Mouse (Mus musculus) heart, embryonic 11.5 days (tissue): ENCODE measurements around the gene Exosc10. TPM values are rescaled to one million over a fixed set of nuclear protein-coding genes. Genes with fewer than 3 reads are reported as not detected.

Experiments
- ATAC-seq: fragments of 200-750 bp; cut with Nextera tagmentation; replicated peaks from 2 replicates; pipeline ENCODE4 v1.8.0; 2017; ENCODE audit warnings: moderate library complexity; ENCODE audit not compliant: insufficient number of reproducible peaks, low FRiP score, low TSS enrichment
- H3K27ac ChIP-seq: fragments of 300-500 bp; sonication (generic); 2 replicates; pipeline ENCODE4 v1.5.1; 2014; ENCODE audit warnings: mild to moderate bottlenecking, low read depth, low read length
- H3K27me3 ChIP-seq: fragments of 300-500 bp; sonication (generic); 2 replicates; pipeline ENCODE4 v1.6.1; 2014; ENCODE audit warnings: mild to moderate bottlenecking, low read length, mixed read lengths; ENCODE audit not compliant: control insufficient read depth, insufficient read depth
- H3K36me3 ChIP-seq: fragments of 300-500 bp; sonication (generic); 2 replicates; pipeline ENCODE4 v1.6.1; 2014; ENCODE audit warnings: mild to moderate bottlenecking, low read length, moderate library complexity, mixed read lengths; ENCODE audit not compliant: control insufficient read depth, insufficient read depth
- H3K4me1 ChIP-seq: fragments of 300-500 bp; sonication (generic); 2 replicates; pipeline ENCODE4 v1.6.1; 2014; ENCODE audit warnings: low read length; ENCODE audit not compliant: control insufficient read depth, insufficient read depth
- H3K4me2 ChIP-seq: fragments of 300-500 bp; sonication (generic); 2 replicates; pipeline ENCODE4 v1.6.1; 2014; ENCODE audit warnings: mild to moderate bottlenecking, moderate library complexity
- H3K4me3 ChIP-seq: fragments of 300-500 bp; sonication (generic); 2 replicates; pipeline ENCODE4 v1.5.1; 2014; ENCODE audit warnings: low read depth, low read length
- H3K9ac ChIP-seq: fragments of 300-500 bp; sonication (generic); 2 replicates; pipeline ENCODE4 v1.6.1; 2014; ENCODE audit warnings: mild to moderate bottlenecking, low read depth, low read length, moderate library complexity
- H3K9me3 ChIP-seq: fragments of 300-500 bp; sonication (generic); replicated peaks from 2 replicates; pipeline ENCODE4 v1.6.1; 2016; ENCODE audit warnings: low read length; ENCODE audit not compliant: control insufficient read depth
- WGBS: fragments of 180-500 bp; shearing (Covaris S2); extraction: QIAGEN DNeasy Blood & Tissue Kit; methylation state at CpG from one replicate; pipeline ENCODE4 v1.1.7; 2014; ENCODE audit not compliant: insufficient replicate concordance; 5-methylcytosine and 5-hydroxymethylcytosine counted together
- polyA plus RNA-seq: library from polyadenylated mRNA; unstranded; fragments of >200 nt; fragmentation: Nextera tagmentation; extraction: Ambion mirVana; gene quantifications from 2 replicates; pipeline ENCODE4 v1.2.1, GENCODE M21; 2014

Exosc10 gene
- polyA plus RNA-seq, 1 experiment from 2014 or later = 75.0 TPM

- H3K4me3 ChIP-seq = no peak overlapping the region
- 30% methylated on average over 4 of the region's 4 CpGs for WGBS
- H3K27me3 ChIP-seq = no peaks in the 10 kb centered on the region
- no peak overlapping the region for H3K4me2 ChIP-seq
- no peak for ATAC-seq
- H3K27ac ChIP-seq = no peak overlapping the region
- peaks cover 21% of the 10 kb centered on the region for H3K36me3 ChIP-seq
- no peak overlapping the region for H3K9ac ChIP-seq
- no peaks in the 10 kb centered on the region for H3K4me1 ChIP-seq
- H3K9me3 ChIP-seq = no peaks in the 10 kb centered on the region
Measured at GRCm38 (mm10) chr4:148583257-148583656, 25.0 kb downstream of the Exosc10 start.

DNA sequence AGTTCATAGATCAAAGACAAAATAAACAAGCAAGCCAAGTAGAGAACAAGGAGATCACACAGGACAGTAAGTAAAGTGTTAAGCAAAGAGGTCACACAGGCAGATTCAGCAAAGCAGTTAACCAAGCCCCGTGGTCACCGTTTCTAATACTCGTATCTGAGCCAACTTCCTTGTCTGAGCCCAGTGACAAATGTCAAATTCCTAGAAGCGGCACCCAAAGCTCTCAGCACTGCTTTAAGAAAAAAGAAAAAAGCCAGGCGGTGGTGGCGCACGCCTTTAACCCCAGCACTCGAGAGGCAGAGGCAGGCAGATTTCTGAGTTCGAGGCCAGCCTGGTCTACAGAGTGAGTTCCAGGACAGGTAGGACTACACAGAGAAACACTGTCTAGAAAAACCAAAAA lies 28.4 kb downstream of the Exosc10 start:
- no peak overlapping the region for H3K9ac ChIP-seq
- peaks cover 3% of the 10 kb centered on the region for H3K36me3 ChIP-seq
- no peak for ATAC-seq
- H3K4me3 ChIP-seq = no peak overlapping the region
- no peak overlapping the region for H3K4me2 ChIP-seq
- no peaks in the 10 kb centered on the region for H3K9me3 ChIP-seq
- no peaks in the 10 kb centered on the region for H3K27me3 ChIP-seq
- WGBS = 60% methylated on average over 9 of the region's 9 CpGs
- no peak overlapping the region for H3K27ac ChIP-seq
- no peaks in the 10 kb centered on the region for H3K4me1 ChIP-seq

GRCm38 (mm10) chr4:148588793-148589192 lies 30.6 kb downstream of the Exosc10 start:
- no peak overlapping the region for H3K9ac ChIP-seq
- no peaks in the 10 kb centered on the region for H3K27me3 ChIP-seq
- WGBS = 70% methylated on average over 9 of the region's 9 CpGs
- H3K9me3 ChIP-seq = no peaks in the 10 kb centered on the region
- no peak overlapping the region for H3K4me3 ChIP-seq
- H3K4me2 ChIP-seq = no peak overlapping the region
- ATAC-seq = no peak
- peaks cover 6% of the 10 kb centered on the region for H3K36me3 ChIP-seq
- no peak overlapping the region for H3K27ac ChIP-seq
- peaks cover 7% of the 10 kb centered on the region for H3K4me1 ChIP-seq

DNA sequence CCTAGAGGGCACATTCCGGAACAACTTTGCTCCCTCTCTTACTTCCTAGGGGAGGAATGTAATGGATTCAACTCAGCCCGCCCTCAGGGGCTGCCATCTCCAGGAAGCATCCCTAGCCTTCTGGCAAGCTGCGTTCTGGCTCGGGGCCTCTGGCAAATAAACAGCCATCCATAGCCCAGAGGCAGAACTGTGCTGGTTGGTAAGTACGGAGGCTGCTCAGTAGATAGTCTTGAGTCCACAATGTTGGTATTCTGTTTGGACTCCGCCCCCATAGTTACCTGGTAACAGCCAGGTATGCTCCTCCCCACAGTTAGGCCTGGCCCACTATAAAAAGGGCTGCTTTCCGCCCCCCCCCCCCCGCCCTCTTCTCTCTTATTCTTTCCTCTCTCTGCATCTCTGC lies 31.3 kb downstream of the Exosc10 start:
- no peak overlapping the region for H3K4me2 ChIP-seq
- no peak for ATAC-seq
- no peak overlapping the region for H3K4me3 ChIP-seq
- H3K9me3 ChIP-seq = no peaks in the 10 kb centered on the region
- H3K4me1 ChIP-seq = peaks cover 7% of the 10 kb centered on the region
- no peak overlapping the region for H3K9ac ChIP-seq
- H3K27ac ChIP-seq = no peak overlapping the region
- peaks cover 14% of the 10 kb centered on the region for H3K36me3 ChIP-seq
- no peaks in the 10 kb centered on the region for H3K27me3 ChIP-seq
- WGBS = 63% methylated on average over 7 of the region's 8 CpGs

GRCm38 (mm10) chr4:148590421-148591170 lies 32.4 kb downstream of the Exosc10 start:
- Histone ChIP-seq H3K4me3 (peak overlapping the region; percentile 96), H3K27me3 (no peaks in the 10 kb centered on the region), H3K36me3 (peaks cover 19% of the 10 kb centered on the region), H3K27ac (peak overlapping the region; percentile 57; the same call in 1 of the 2 replicates), H3K4me2 (peak overlapping the region; percentile 95), H3K9ac (peak overlapping the region; percentile 59; the same call in 1 of the 2 replicates), H3K4me1 (peaks cover 7% of the 10 kb centered on the region), H3K9me3 (no peaks in the 10 kb centered on the region)
- no peak for ATAC-seq
- 6% methylated on average over 18 of the region's 18 CpGs for WGBS

GRCm38 (mm10) chr4:148591171-148591630 lies 33.0 kb downstream of the Exosc10 start, which contains the start of gene Srm:
Gene Srm (plus strand): TSS chr4:148591503.
- peaks cover 24% of the 10 kb centered on the region for H3K36me3 ChIP-seq
- WGBS = under 1% methylated on average over 48 of the region's 50 CpGs
- peak within 1 kb of the TSS; percentile 68; the same call in 1 of the 2 replicates for H3K27ac ChIP-seq
- no peaks in the 10 kb centered on the region for H3K9me3 ChIP-seq
- peak; percentile 99 for ATAC-seq
- peaks cover 7% of the 10 kb centered on the region for H3K4me1 ChIP-seq
- H3K27me3 ChIP-seq = no peaks in the 10 kb centered on the region
- H3K4me2 ChIP-seq = peak within 1 kb of the TSS; percentile 95
- peak within 1 kb of the TSS; percentile 96 for H3K4me3 ChIP-seq
- peak within 1 kb of the TSS; percentile 87 for H3K9ac ChIP-seq

DNA sequence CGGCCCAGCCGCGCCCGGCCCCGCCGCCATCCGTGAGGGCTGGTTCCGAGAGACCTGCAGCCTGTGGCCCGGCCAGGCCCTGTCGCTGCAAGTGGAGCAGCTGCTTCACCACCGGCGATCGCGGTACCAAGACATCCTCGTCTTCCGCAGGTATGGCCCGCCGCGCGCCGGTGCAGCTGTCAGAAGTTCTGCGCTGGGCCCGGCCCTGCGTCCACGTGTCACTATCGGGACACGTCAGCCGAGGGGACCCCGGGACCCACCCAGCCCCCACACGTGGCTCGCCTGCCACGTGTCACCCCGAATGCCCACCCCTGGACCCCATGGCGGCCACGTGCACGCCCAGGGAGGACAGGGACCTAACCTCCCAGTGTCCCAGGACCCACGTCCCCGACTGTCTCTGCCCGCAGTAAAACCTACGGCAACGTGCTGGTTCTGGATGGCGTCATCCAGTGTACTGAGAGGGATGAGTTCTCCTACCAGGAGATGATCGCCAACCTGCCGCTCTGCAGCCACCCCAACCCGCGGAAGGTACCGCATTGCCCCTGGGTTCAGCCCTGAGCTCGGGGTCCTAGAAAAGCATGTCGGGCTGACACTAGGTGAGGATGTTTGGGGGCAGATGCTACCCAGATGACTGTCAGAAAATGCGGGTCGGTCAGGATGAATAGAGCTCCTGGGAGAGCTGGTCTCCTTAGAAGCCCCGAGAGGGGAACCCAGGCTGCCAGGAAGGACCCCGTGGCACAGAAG lies 33.6 kb downstream of the Exosc10 start:
- Histone ChIP-seq H3K36me3 (peaks cover 26% of the 10 kb centered on the region), H3K9me3 (no peaks in the 10 kb centered on the region), H3K4me3 (peak overlapping the region; percentile 96), H3K27me3 (no peaks in the 10 kb centered on the region), H3K4me1 (peaks cover 7% of the 10 kb centered on the region), H3K27ac (peak overlapping the region; percentile 68; the same call in 1 of the 2 replicates), H3K9ac (peak overlapping the region; percentile 87), H3K4me2 (peak overlapping the region; percentile 95)
- WGBS = under 1% methylated on average over 52 of the region's 53 CpGs
- peak; percentile 51 for ATAC-seq

DNA sequence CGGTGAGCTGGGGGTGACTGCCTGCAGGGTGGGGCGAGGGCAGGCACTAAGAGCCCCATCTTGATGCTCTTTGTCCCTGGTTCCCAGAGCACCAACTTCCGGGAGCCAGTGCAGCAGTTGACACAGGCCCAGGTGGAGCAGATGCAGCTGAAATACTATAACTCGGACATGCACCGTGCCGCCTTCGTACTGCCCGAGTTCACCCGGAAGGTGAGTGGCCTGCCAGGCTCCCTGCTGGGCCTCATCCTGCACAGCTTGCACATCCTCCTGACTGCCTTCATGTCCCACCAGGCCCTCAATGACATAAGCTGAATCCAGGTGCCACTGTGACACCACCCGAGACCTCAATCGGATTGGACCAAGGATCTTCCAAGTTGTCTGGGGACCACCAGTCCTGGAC lies 35.8 kb downstream of the Exosc10 start:
- ATAC-seq = no peak
- WGBS = 93% methylated on average over 11 of the region's 11 CpGs
- H3K36me3 ChIP-seq = peaks cover 30% of the 10 kb centered on the region

More for the DNA sequence above, 35.8 kb downstream of the Exosc10 start:
- Histone ChIP-seq H3K9me3 (no peaks in the 10 kb centered on the region), H3K4me3 (no peak overlapping the region), H3K4me2 (no peak overlapping the region), H3K27me3 (no peaks in the 10 kb centered on the region), H3K9ac (no peak overlapping the region), H3K4me1 (peaks cover 7% of the 10 kb centered on the region), H3K27ac (no peak overlapping the region)
